Mouse (Mus musculus) megakaryocyte, embryonic 14.5 days (primary cell): ENCODE results near the gene Gm3012. TPM values are rescaled to one million over a fixed set of nuclear protein-coding genes. Genes with fewer than 3 reads are reported as not detected.
"Not testable (repeated sequence)": the region's sequence is repeated elsewhere in the genome, so short reads cannot be mapped to it uniquely, and the experiment has no call there.

Experiments used
- H3K27me3 ChIP-seq: replicated peaks from 2 replicates; pipeline ENCODE3; 2012; ENCODE audit warnings: inconsistent platforms
- H3K36me3 ChIP-seq: replicated peaks from 2 replicates; pipeline ENCODE3; 2012; ENCODE audit warnings: low read length, inconsistent platforms, mixed read lengths
- H3K4me1 ChIP-seq: 2 replicates; pipeline ENCODE4 v1.6.1; 2012; ENCODE audit warnings: inconsistent platforms
- H3K4me3 ChIP-seq: replicated peaks from 2 replicates; pipeline ENCODE3; 2012; ENCODE audit warnings: moderate library complexity, mild to moderate bottlenecking, inconsistent platforms
- H3K9me3 ChIP-seq: 2 replicates; pipeline ENCODE4 v1.6.1; 2012; ENCODE audit warnings: inconsistent platforms
- polyA plus RNA-seq: library from polyadenylated mRNA; stranded (reverse); fragments of >175 nt; gene quantifications from 2 replicates; pipeline ENCODE4 v1.2.3, GENCODE M21; 2012; ENCODE audit warnings: low replicate concordance; ENCODE audit not compliant: insufficient read depth

The Gm3012 gene
- polyA plus RNA-seq, result not detected in 2 replicates

DNA sequence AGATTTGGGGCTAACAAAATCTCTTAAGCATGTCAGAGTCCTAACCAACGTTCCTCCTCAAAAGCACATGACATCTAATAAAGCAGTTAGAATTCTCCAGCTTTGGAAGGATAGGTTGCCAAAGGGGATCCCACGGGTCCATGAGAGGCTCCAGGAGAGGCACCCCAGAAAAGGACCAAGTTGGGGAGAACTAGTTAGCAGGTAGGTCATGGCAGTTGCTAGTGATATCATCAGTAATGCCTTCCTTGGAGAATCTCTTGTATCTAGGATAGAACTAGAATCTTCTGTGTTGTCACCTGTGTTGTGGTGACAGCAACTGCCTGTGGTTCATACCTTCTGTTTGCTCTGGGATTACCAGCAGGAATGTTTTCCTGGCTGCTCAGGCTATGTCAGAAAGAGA lies at the start of gene Gm3012:
Gene Gm3012 (plus strand): TSS at position 301 of the 400 bp plus-strand sequence.
- not testable (repeated sequence) for H3K36me3 ChIP-seq, H3K4me1 ChIP-seq, H3K9me3 ChIP-seq, H3K4me3 ChIP-seq, H3K27me3 ChIP-seq

- H3K36me3 ChIP-seq, H3K4me3 ChIP-seq, H3K27me3 ChIP-seq, H3K4me1 ChIP-seq, H3K9me3 ChIP-seq: not testable (repeated sequence)
These were observed 17.4 kb downstream of the Gm3012 start, which contains the start of gene Gm3020 for GRCm38 (mm10) chr14:3651730-3652129. Gm3020 (plus strand) TSS chr14:3652030.

DNA sequence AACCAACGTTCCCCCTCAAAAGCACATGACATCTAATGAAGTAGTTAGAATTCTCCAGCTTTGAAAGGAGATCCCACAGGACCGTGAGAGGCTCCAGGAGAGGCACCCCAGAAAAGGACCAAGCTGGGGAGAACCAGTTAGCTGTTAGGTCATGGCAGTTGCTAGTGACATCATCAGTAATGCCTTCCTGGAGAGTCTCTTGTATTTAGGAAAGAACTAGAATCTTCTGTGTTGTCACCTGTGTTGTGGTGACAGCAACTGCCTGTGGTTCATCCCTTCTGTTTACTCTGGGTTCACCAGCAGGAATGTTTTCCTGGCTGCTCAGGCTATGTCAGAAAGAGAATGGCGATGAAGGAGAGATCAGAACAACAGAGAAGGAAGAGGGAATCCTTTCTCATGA lies 54.2 kb downstream of the Gm3012 start, which contains the start of gene Gm3043:
Gene Gm3043 (plus strand): TSS at position 301 of the 400 bp plus-strand sequence.
- H3K27me3 ChIP-seq, H3K4me1 ChIP-seq, H3K4me3 ChIP-seq, H3K9me3 ChIP-seq, H3K36me3 ChIP-seq: not testable (repeated sequence)

Other genes starting within 250 kb of the Gm3012 start
- not detected in 2 replicates for gene Gm10413, start 239.4 kb upstream of the Gm3012 start, polyA plus RNA-seq
- gene Gm10409, start 221.9 kb upstream of the Gm3012 start, polyA plus RNA-seq, result not detected in 2 replicates
- gene Gm3005, start 206.4 kb upstream of the Gm3012 start, polyA plus RNA-seq, result not detected in 2 replicates
- gene Gm10408, start 185.1 kb upstream of the Gm3012 start, polyA plus RNA-seq, result not detected in 2 replicates
- not detected in 2 replicates for gene Gm3020, start 17.5 kb downstream of the Gm3012 start, polyA plus RNA-seq
- not detected in 2 replicates for gene Gm3043, start 54.3 kb downstream of the Gm3012 start, polyA plus RNA-seq
- not detected in 2 replicates for gene Gm3002, start 175.6 kb downstream of the Gm3012 start, polyA plus RNA-seq
- gene Gm3033, start 211.7 kb downstream of the Gm3012 start, polyA plus RNA-seq, result not detected in 2 replicates
- gene Gm2916, start 249.7 kb downstream of the Gm3012 start, polyA plus RNA-seq, result not detected in 2 replicates